Mouse (Mus musculus) forebrain, embryonic 16.5 days (tissue): ENCODE data around the gene Fam234a. TPM values are rescaled to one million over a fixed set of nuclear protein-coding genes. Genes with fewer than 3 reads are reported as not detected.
"Not testable (repeated sequence)": the region's sequence is repeated elsewhere in the genome, so short reads cannot be mapped to it uniquely, and the experiment has no call there.

Experiments used
- ATAC-seq: fragments of 200-750 bp; cut with Nextera tagmentation; 2 replicates; pipeline ENCODE4 v1.8.0; 2017; ENCODE audit warnings: mild to moderate bottlenecking, moderate library complexity
- H3K27ac ChIP-seq: fragments of 300-500 bp; sonication (generic); 2 replicates; pipeline ENCODE4 v1.5.1; 2014; ENCODE audit warnings: low read length, control low read depth
- H3K27me3 ChIP-seq: fragments of 300-500 bp; sonication (generic); replicated peaks from 2 replicates; pipeline ENCODE4 v1.6.1; 2014; ENCODE audit warnings: low read length; ENCODE audit not compliant: control insufficient read depth, insufficient read depth
- H3K36me3 ChIP-seq: fragments of 300-500 bp; sonication (generic); 2 replicates; pipeline ENCODE4 v1.6.1; 2014; ENCODE audit not compliant: control insufficient read depth, insufficient read depth
- H3K4me1 ChIP-seq: fragments of 300-500 bp; sonication (generic); replicated peaks from 2 replicates; pipeline ENCODE4 v1.6.1; 2014; ENCODE audit warnings: low read length; ENCODE audit not compliant: control insufficient read depth, insufficient read depth
- H3K4me2 ChIP-seq: fragments of 300-500 bp; sonication (generic); 2 replicates; pipeline ENCODE4 v1.6.1; 2014; ENCODE audit warnings: mild to moderate bottlenecking, low read length, control low read depth
- H3K4me3 ChIP-seq: fragments of 300-500 bp; sonication (generic); replicated peaks from 2 replicates; pipeline ENCODE4 v1.5.1; 2014; ENCODE audit warnings: mild to moderate bottlenecking, low read length, control low read depth
- H3K9ac ChIP-seq: fragments of 300-500 bp; sonication (generic); replicated peaks from 2 replicates; pipeline ENCODE4 v1.6.1; 2014; ENCODE audit warnings: low read depth, low read length, control low read depth
- H3K9me3 ChIP-seq: fragments of 300-500 bp; sonication (generic); 2 replicates; pipeline ENCODE4 v1.6.1; 2016; ENCODE audit warnings: low read length; ENCODE audit not compliant: control insufficient read depth
- WGBS: fragments of 180-500 bp; shearing (Covaris S2); extraction: QIAGEN DNeasy Blood & Tissue Kit; methylation state at CpG from one replicate; pipeline ENCODE4 v1.1.7; 2014; 5-methylcytosine and 5-hydroxymethylcytosine counted together
- polyA plus RNA-seq: library from polyadenylated mRNA; unstranded; fragments of >200 nt; fragmentation: Nextera tagmentation; extraction: Ambion mirVana; gene quantifications from 2 replicates; pipeline ENCODE4 v1.2.1, GENCODE M21; 2015

The Fam234a gene
- polyA plus RNA-seq, 1 experiment from 2014 or later = 25.5 TPM

GRCm38 (mm10) chr17:26192481-26193190 is 51.4 kb downstream of the Fam234a start:
- WGBS = 98% methylated on average over 15 of the region's 15 CpGs
- ATAC-seq = no peak
- H3K9me3 ChIP-seq = no peaks in the 10 kb centered on the region

GRCm38 (mm10) chr17:26191486-26191885 is 52.6 kb downstream of the Fam234a start:
- not testable (repeated sequence) for ATAC-seq, H3K27ac ChIP-seq, H3K4me3 ChIP-seq, H3K4me2 ChIP-seq, H3K4me1 ChIP-seq, H3K27me3 ChIP-seq, H3K9me3 ChIP-seq, H3K9ac ChIP-seq
- peaks cover 31% of the 10 kb centered on the region for H3K36me3 ChIP-seq
- WGBS = 92% methylated on average over 7 of the region's 7 CpGs

More at GRCm38 (mm10) chr17:26192481-26193190, 51.4 kb downstream of the Fam234a start:
- no peak overlapping the region for H3K4me3 ChIP-seq
- H3K4me1 ChIP-seq = no peaks in the 10 kb centered on the region
- H3K27me3 ChIP-seq = no peaks in the 10 kb centered on the region
- no peak overlapping the region for H3K9ac ChIP-seq
- no peak overlapping the region for H3K4me2 ChIP-seq
- no peak overlapping the region for H3K27ac ChIP-seq
- peaks cover 32% of the 10 kb centered on the region for H3K36me3 ChIP-seq

- Histone ChIP-seq H3K4me3 (no peak overlapping the region), H3K9me3 (no peaks in the 10 kb centered on the region), H3K36me3 (peaks cover 25% of the 10 kb centered on the region), H3K27me3 (no peaks in the 10 kb centered on the region), H3K27ac (no peak overlapping the region), H3K4me1 (no peaks in the 10 kb centered on the region), H3K9ac (no peak overlapping the region), H3K4me2 (no peak overlapping the region)
- no peak for ATAC-seq
- WGBS = 93% methylated on average over 11 of the region's 11 CpGs
Measured at GRCm38 (mm10) chr17:26188091-26188805, 55.8 kb downstream of the Fam234a start.

- ATAC-seq = no peak
- H3K9me3 ChIP-seq = no peaks in the 10 kb centered on the region
Measured at GRCm38 (mm10) chr17:26187592-26187991, 56.5 kb downstream of the Fam234a start.

GRCm38 (mm10) chr17:26181179-26181578 is 62.9 kb downstream of the Fam234a start:
- Histone ChIP-seq H3K4me3 (no peak overlapping the region), H3K9me3 (no peaks in the 10 kb centered on the region), H3K4me1 (no peaks in the 10 kb centered on the region), H3K27ac (no peak overlapping the region), H3K9ac (no peak overlapping the region), H3K27me3 (no peaks in the 10 kb centered on the region), H3K36me3 (peaks cover 8% of the 10 kb centered on the region; the same call in 1 of the 2 replicates), H3K4me2 (no peak overlapping the region)
- no peak for ATAC-seq
- 92% methylated on average over 3 of the region's 3 CpGs for WGBS

More at GRCm38 (mm10) chr17:26187592-26187991, 56.5 kb downstream of the Fam234a start:
- H3K9ac ChIP-seq = no peak overlapping the region
- no peak overlapping the region for H3K4me2 ChIP-seq
- no peak overlapping the region for H3K4me3 ChIP-seq
- no peaks in the 10 kb centered on the region for H3K4me1 ChIP-seq
- H3K27me3 ChIP-seq = no peaks in the 10 kb centered on the region
- 99% methylated on average over 5 of the region's 5 CpGs for WGBS
- H3K36me3 ChIP-seq = peaks cover 25% of the 10 kb centered on the region
- H3K27ac ChIP-seq = no peak overlapping the region

GRCm38 (mm10) chr17:26178611-26179010 is 65.4 kb downstream of the Fam234a start:
- ATAC-seq = no peak
- no peaks in the 10 kb centered on the region for H3K9me3 ChIP-seq
- peaks cover 5% of the 10 kb centered on the region for H3K36me3 ChIP-seq
- no peaks in the 10 kb centered on the region for H3K27me3 ChIP-seq
- no peak overlapping the region for H3K27ac ChIP-seq
- H3K9ac ChIP-seq = no peak overlapping the region
- H3K4me1 ChIP-seq = no peaks in the 10 kb centered on the region
- H3K4me3 ChIP-seq = no peak overlapping the region
- H3K4me2 ChIP-seq = no peak overlapping the region

GRCm38 (mm10) chr17:26175248-26175647 is 68.8 kb downstream of the Fam234a start:
- ATAC-seq, H3K27ac ChIP-seq, H3K9me3 ChIP-seq, H3K4me2 ChIP-seq, H3K36me3 ChIP-seq, H3K9ac ChIP-seq, H3K4me1 ChIP-seq, H3K27me3 ChIP-seq, H3K4me3 ChIP-seq: not testable (repeated sequence)
- 87% methylated on average over 2 of the region's 2 CpGs for WGBS

- no peak overlapping the region for H3K4me3 ChIP-seq
- H3K27me3 ChIP-seq = no peaks in the 10 kb centered on the region
- H3K4me2 ChIP-seq = no peak overlapping the region
- H3K9ac ChIP-seq = no peak overlapping the region
- WGBS = 90% methylated on average over 2 of the region's 2 CpGs
- H3K36me3 ChIP-seq = no peaks in the 10 kb centered on the region
- no peaks in the 10 kb centered on the region for H3K4me1 ChIP-seq
- no peak overlapping the region for H3K27ac ChIP-seq
- ATAC-seq = no peak
- H3K9me3 ChIP-seq = no peaks in the 10 kb centered on the region
Measured at GRCm38 (mm10) chr17:26168039-26168438, 76.0 kb downstream of the Fam234a start.

GRCm38 (mm10) chr17:26162736-26163135 is 81.3 kb downstream of the Fam234a start:
- H3K4me1 ChIP-seq = no peaks in the 10 kb centered on the region
- H3K9me3 ChIP-seq = no peaks in the 10 kb centered on the region
- no peak overlapping the region for H3K4me3 ChIP-seq
- H3K36me3 ChIP-seq = no peaks in the 10 kb centered on the region
- no peaks in the 10 kb centered on the region for H3K27me3 ChIP-seq
- no peak overlapping the region for H3K4me2 ChIP-seq
- 92% methylated on average over 1 of the region's 1 CpGs for WGBS
- no peak overlapping the region for H3K27ac ChIP-seq
- no peak overlapping the region for H3K9ac ChIP-seq
- ATAC-seq = no peak
